Mouse (Mus musculus) CH12.LX (cell line): ENCODE results near the gene Fbxl3. TPM values are rescaled to one million over a fixed set of nuclear protein-coding genes. Genes with fewer than 3 reads are reported as not detected.

Experiments
- DNase-seq: peaks from one replicate; pipeline ENCODE4 v3.0.0-alpha.2; 2013; ENCODE audit errors: extremely low read depth
- H3K27ac ChIP-seq: 2 replicates; pipeline ENCODE4 v1.5.1; 2012; ENCODE audit warnings: low read depth, mild to moderate bottlenecking, control low read depth, moderate library complexity; ENCODE audit not compliant: insufficient read depth
- H3K27me3 ChIP-seq: replicated peaks from 2 replicates; pipeline ENCODE3; 2012; ENCODE audit warnings: inconsistent platforms
- H3K36me3 ChIP-seq, 2 experiments: replicated peaks in 1 of 2; 2 replicates each; pipeline versions ENCODE3 to v1.6.1; 2012; ENCODE audit warnings: inconsistent platforms in 1 of 2, low read length in 1 of 2, mild to moderate bottlenecking in 1 of 2, mixed read lengths in 1 of 2, moderate library complexity in 1 of 2; ENCODE audit not compliant: control insufficient read depth in 1 of 2, insufficient read depth in 1 of 2
- H3K4me1 ChIP-seq, 2 experiments: 2 replicates each; pipeline ENCODE4 v1.6.1; 2012; ENCODE audit warnings: inconsistent platforms in 1 of 2, moderate library complexity in 1 of 2; ENCODE audit not compliant: insufficient read depth in 2 of 2, control insufficient read depth in 1 of 2
- H3K4me2 ChIP-seq: 2 replicates; pipeline ENCODE4 v1.6.1; 2012; ENCODE audit warnings: low read depth, mild to moderate bottlenecking, control low read depth; ENCODE audit not compliant: poor library complexity, insufficient read depth, severe bottlenecking
- H3K4me3 ChIP-seq, 3 experiments: fragments of 150-350 bp in 1 of 3; sonication (generic) in 1 of 3; replicated peaks in 1 of 3; 2 replicates each; pipeline versions ENCODE3 to v1.5.1; 2011 to 2012; ENCODE audit warnings: low read depth in 2 of 3, low read length in 2 of 3, mild to moderate bottlenecking in 2 of 3, moderate library complexity in 2 of 3, control low read depth in 1 of 3, improper control_type of control experiment in 1 of 3, inconsistent platforms in 1 of 3, mixed read lengths in 1 of 3; ENCODE audit not compliant: poor library complexity in 1 of 3
- H3K79me2 ChIP-seq: replicated peaks from 2 replicates; pipeline ENCODE4 v1.6.1; 2012; ENCODE audit warnings: mild to moderate bottlenecking, moderate library complexity; ENCODE audit not compliant: control insufficient read depth, poor library complexity, insufficient read depth, severe bottlenecking; ENCODE audit errors: extremely low read depth
- H3K9ac ChIP-seq: 2 replicates; pipeline ENCODE4 v1.6.1; 2012; ENCODE audit warnings: low read depth, mild to moderate bottlenecking, control low read depth, moderate library complexity; ENCODE audit not compliant: insufficient read depth
- H3K9me3 ChIP-seq: replicated peaks from 2 replicates; pipeline ENCODE3; 2012; ENCODE audit warnings: low read length, inconsistent platforms, mixed read lengths
- BHLHE40 ChIP-seq: IDR thresholded peaks from 2 replicates; pipeline ENCODE4 v1.6.1; 2011; ENCODE audit warnings: mild to moderate bottlenecking, low read depth, low read length, improper control_type of control experiment
- E2F4 ChIP-seq: IDR thresholded peaks from 2 replicates; pipeline ENCODE4 v1.6.1; 2011; ENCODE audit warnings: low read depth, low read length, improper control_type of control experiment; ENCODE audit not compliant: insufficient replicate concordance
- ELF1 ChIP-seq: IDR thresholded peaks from 2 replicates; pipeline ENCODE4 v1.6.1; 2014; ENCODE audit warnings: low read depth, mild to moderate bottlenecking, inconsistent platforms, low read length, improper control_type of control experiment
- GABPA ChIP-seq: IDR thresholded peaks from 2 replicates; pipeline ENCODE4 v1.6.1; 2012; ENCODE audit warnings: low read depth, low read length, improper control_type of control experiment, inconsistent platforms; ENCODE audit not compliant: insufficient replicate concordance
- KAT2A ChIP-seq: IDR thresholded peaks from 2 replicates; pipeline ENCODE4 v1.6.1; 2012; ENCODE audit warnings: low read length, improper control_type of control experiment, inconsistent platforms; ENCODE audit not compliant: insufficient replicate concordance
- MAFK ChIP-seq: IDR thresholded peaks from 2 replicates; pipeline ENCODE4 v1.6.1; 2011; ENCODE audit warnings: low read length, improper control_type of control experiment; ENCODE audit not compliant: insufficient replicate concordance
- MAX ChIP-seq: IDR thresholded peaks from 2 replicates; pipeline ENCODE4 v1.6.1; 2011; ENCODE audit warnings: low read length, improper control_type of control experiment
- MYC ChIP-seq: IDR thresholded peaks from 2 replicates; pipeline ENCODE4 v1.6.1; 2011; ENCODE audit warnings: low read depth, mild to moderate bottlenecking, improper control_type of control experiment, low read length
- NELFE ChIP-seq: IDR thresholded peaks from 2 replicates; pipeline ENCODE4 v1.6.1; 2011; ENCODE audit warnings: low read depth, low read length, improper control_type of control experiment
- NRF1 ChIP-seq: IDR thresholded peaks from 2 replicates; pipeline ENCODE4 v1.6.1; 2014; ENCODE audit warnings: low read depth, mild to moderate bottlenecking, inconsistent platforms, low read length, improper control_type of control experiment, moderate library complexity
- POLR2A ChIP-seq: IDR thresholded peaks from 2 replicates; pipeline ENCODE4 v1.6.1; 2011; ENCODE audit warnings: low read depth, mild to moderate bottlenecking, improper control_type of control experiment, low read length
- RAD21 ChIP-seq: IDR thresholded peaks from 2 replicates; pipeline ENCODE4 v1.6.1; 2011; ENCODE audit warnings: low read depth, mild to moderate bottlenecking, low read length, improper control_type of control experiment, moderate library complexity
- RCOR1 ChIP-seq: conservative IDR thresholded peaks from 2 replicates; pipeline ENCODE4 v1.6.1; 2012; ENCODE audit warnings: low read depth, mild to moderate bottlenecking, inconsistent platforms, low read length, improper control_type of control experiment
- SIN3A ChIP-seq: IDR thresholded peaks from 2 replicates; pipeline ENCODE4 v1.6.1; 2012; ENCODE audit warnings: low read length, improper control_type of control experiment, inconsistent platforms
- TBP ChIP-seq: conservative IDR thresholded peaks from 2 replicates; pipeline ENCODE4 v1.6.1; 2011; ENCODE audit warnings: low read depth, low read length, improper control_type of control experiment
- TCF12 ChIP-seq: IDR thresholded peaks from 2 replicates; pipeline ENCODE4 v1.6.1; 2014; ENCODE audit warnings: low read depth, mild to moderate bottlenecking, inconsistent platforms, low read length, improper control_type of control experiment
- ZC3H11A ChIP-seq: IDR thresholded peaks from 2 replicates; pipeline ENCODE4 v1.6.1; 2012; ENCODE audit warnings: low read depth, mild to moderate bottlenecking, inconsistent platforms, low read length, improper control_type of control experiment
- ZKSCAN1 ChIP-seq: IDR thresholded peaks from 2 replicates; pipeline ENCODE4 v1.6.1; 2012; ENCODE audit warnings: low read depth, inconsistent platforms, low read length, improper control_type of control experiment, borderline replicate concordance
- dilution Hi-C: fragments of 300-500 bp; cut with MboI; formaldehyde crosslinking; loops from 2 replicates; pipeline ENCODE4 v1.14.3; 2020; ENCODE audit warnings: low sequenced_read_pairs; ENCODE audit not compliant: extremely low pct_unique_long_range_greater_than_20kb, extremely low pct_ligation_motif_present
- in situ Hi-C: fragments of 300-500 bp; cut with MboI; formaldehyde crosslinking; loops from 3 replicates; pipeline ENCODE4 v1.14.3; 2019; ENCODE audit warnings: low sequenced_read_pairs, low pct_ligation_motif_present, low pct_unique_long_range_greater_than_20kb, mixed read lengths
- polyA plus RNA-seq: library from polyadenylated mRNA; unstranded; fragments of >175 nt; gene quantifications from 2 replicates; pipeline ENCODE4 v1.2.1, GENCODE M21; 2012; ENCODE audit warnings: low read depth; ENCODE audit not compliant: insufficient read length
- total RNA-seq, 2 experiments: library from RNA; depleted of rRNA; stranded (reverse); fragments of 300-350 nt in 1 of 2; fragments of >200 nt in 1 of 2; gene quantifications; 2 replicates each; pipeline ENCODE4 v1.2.3; 2012 to 2014

The Fbxl3 gene
- total and polyA plus RNA-seq, 3 experiments: 22.6 to 43.3 (median 37.5) TPM

- Histone ChIP-seq H3K27ac (no peak overlapping the region), H3K9ac (no peak overlapping the region), H3K27me3 (no peaks in the 10 kb centered on the region), H3K4me1 (peaks cover 0 to 11% of the 10 kb centered on the region in 2 experiments; a peak in 2 of 4 replicates), H3K4me3 (no peak overlapping the region), H3K9me3 (no peaks in the 10 kb centered on the region), H3K4me2 (no peak overlapping the region), H3K79me2 (no peaks in the 10 kb centered on the region), H3K36me3 (peaks cover 45 to 75% of the 10 kb centered on the region in 2 experiments)
- TF ChIP-seq GABPA (no peak), TCF12 (no peak), ZKSCAN1 (no peak), TBP (no peak), BHLHE40 (no peak), ELF1 (no peak), POLR2A (no peak), RAD21 (no peak), KAT2A (no peak), NRF1 (no peak), RCOR1 (no peak)
- in situ Hi-C loops: no loop called here
- peak; percentile 86 for DNase-seq
- dilution Hi-C loops: no loop called here
These were observed 15.8 kb upstream of the Fbxl3 start for GRCm38 (mm10) chr14:103114994-103115670.

DNA sequence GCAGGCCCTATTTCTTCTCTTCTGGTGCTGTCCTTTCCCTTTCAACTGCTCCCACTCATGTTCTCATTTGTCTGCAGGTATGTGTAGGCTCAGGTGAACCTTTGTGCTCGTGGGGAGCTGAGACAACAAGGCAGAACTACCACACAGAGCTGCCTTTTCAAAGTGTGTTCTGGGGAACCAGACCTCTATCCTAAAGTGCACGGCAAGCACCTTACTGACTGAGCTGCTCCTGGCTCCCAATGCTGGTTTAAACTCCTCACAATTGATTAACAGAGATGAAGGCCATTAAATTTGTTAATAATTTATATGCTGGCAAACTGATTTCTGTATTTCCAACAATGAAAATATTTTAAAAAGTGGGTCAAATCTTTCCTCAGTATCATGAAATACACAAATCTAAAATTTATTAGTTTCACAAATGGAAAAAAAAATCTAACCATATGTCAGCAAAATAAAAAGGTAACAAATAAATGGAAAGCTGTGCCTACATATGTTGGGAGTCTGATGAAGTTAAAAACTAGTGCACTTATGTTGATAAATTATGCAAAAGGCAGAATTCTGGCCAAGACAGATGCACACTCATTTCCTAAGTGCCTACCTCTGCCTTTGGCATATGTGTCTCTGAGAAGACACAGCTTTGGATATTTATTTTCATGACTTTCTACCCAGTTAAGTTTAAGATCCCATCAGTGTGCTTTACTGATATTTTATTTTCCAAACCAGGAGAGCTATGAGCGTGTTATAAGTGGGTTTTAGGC is 13.4 kb upstream of the Fbxl3 start:
- TF ChIP-seq POLR2A (no peak), TCF12 (no peak), NRF1 (no peak), MAFK (no peak), MYC (no peak), SIN3A (no peak), E2F4 (no peak), GABPA (no peak), RCOR1 (no peak), ELF1 (no peak), MAX (no peak), ZC3H11A (no peak), NELFE (no peak)
- no peaks in the 10 kb centered on the region for H3K27me3 ChIP-seq
- no peak overlapping the region for H3K27ac ChIP-seq
- no peak overlapping the region for H3K9ac ChIP-seq
- no peak overlapping the region for H3K4me2 ChIP-seq
- dilution Hi-C loops: no loop called here
- in situ Hi-C loops: no loop called here
- peaks cover 0 to 11% of the 10 kb centered on the region in 2 experiments; a peak in 2 of 4 replicates for H3K4me1 ChIP-seq
- no peak for DNase-seq
- H3K36me3 ChIP-seq: peaks cover 29 to 54% of the 10 kb centered on the region in 2 experiments
- no peaks in the 10 kb centered on the region for H3K9me3 ChIP-seq
- no peak overlapping the region for H3K4me3 ChIP-seq
- H3K79me2 ChIP-seq: no peaks in the 10 kb centered on the region
